Mouse (Mus musculus) liver, embryonic 12.5 days (tissue): ENCODE results near the gene S100a1. TPM values are rescaled to one million over a fixed set of nuclear protein-coding genes. Genes with fewer than 3 reads are reported as not detected.

ENCODE experiments used
- polyA plus RNA-seq: library from polyadenylated mRNA; unstranded; fragments of >200 nt; fragmentation: Nextera tagmentation; extraction: Ambion mirVana; gene quantifications from 2 replicates; pipeline ENCODE4 v1.2.1, GENCODE M21; 2016

S100a1 gene
- polyA plus RNA-seq, 1 experiment from 2014 or later: 15.0 TPM

Other genes with a start within 250 kb of the S100a1 start
- gene Dennd4b, start 249.2 kb downstream of the S100a1 start, polyA plus RNA-seq: 3.0 and 3.4 TPM in 2 replicates
- 5.1 and 6.0 TPM in 2 replicates for gene Gatad2b, start 221.2 kb downstream of the S100a1 start, polyA plus RNA-seq
- 3.7 and 4.1 TPM in 2 replicates for gene Slc27a3, start 124.5 kb downstream of the S100a1 start, polyA plus RNA-seq
- gene Ints3, start 80.8 kb downstream of the S100a1 start, polyA plus RNA-seq: 20.8 and 21.4 TPM in 2 replicates
- gene Npr1, start 48.5 kb downstream of the S100a1 start, polyA plus RNA-seq: 5.1 and 5.3 TPM in 2 replicates
- 100 and 103 TPM in 2 replicates for gene Ilf2, start 38.3 kb downstream of the S100a1 start, polyA plus RNA-seq
- 24.2 and 27.0 TPM in 2 replicates for gene Snapin, start 23.4 kb downstream of the S100a1 start, polyA plus RNA-seq
- 85.7 and 88.1 TPM in 2 replicates for gene Chtop, start 4.9 kb downstream of the S100a1 start, polyA plus RNA-seq
- 18.4 and 20.4 TPM in 2 replicates for gene S100a13, start within 50 bp of the S100a1 start, polyA plus RNA-seq
- not detected in 2 replicates for gene S100a14, start 12.5 kb upstream of the S100a1 start, polyA plus RNA-seq
- gene S100a16, start 22.9 kb upstream of the S100a1 start, polyA plus RNA-seq: 32.8 TPM in 2 replicates
- gene S100a3, start 46.2 kb upstream of the S100a1 start, polyA plus RNA-seq: 0.04 TPM in 1 of 2 replicates, not detected in the other
- gene S100a2, start 75.9 kb upstream of the S100a1 start, polyA plus RNA-seq: not detected in 2 replicates
- gene Gm42674, start 87.5 kb upstream of the S100a1 start, polyA plus RNA-seq: not detected in 2 replicates
- gene S100a4, start 89.4 kb upstream of the S100a1 start, polyA plus RNA-seq: 0.55 and 0.69 TPM in 2 replicates
- gene S100a5, start 94.1 kb upstream of the S100a1 start, polyA plus RNA-seq: not detected in 2 replicates
- 5.7 and 6.8 TPM in 2 replicates for gene S100a6, start 98.5 kb upstream of the S100a1 start, polyA plus RNA-seq
- not detected in 2 replicates for gene S100a7a, start 139.6 kb upstream of the S100a1 start, polyA plus RNA-seq
- gene S100a8, start 154.6 kb upstream of the S100a1 start, polyA plus RNA-seq: 209 and 244 TPM in 2 replicates
- 129 and 173 TPM in 2 replicates for gene S100a9, start 181.3 kb upstream of the S100a1 start, polyA plus RNA-seq
- gene Pglyrp4, start 212.5 kb upstream of the S100a1 start, polyA plus RNA-seq: not detected in 2 replicates